Mouse (Mus musculus): ENCODE results near the gene Col23a1.
A peak's percentile ranks its signal among the peaks of the same experiment; 100 is the strongest.
"Not testable (repeated sequence)": the region's sequence is repeated elsewhere in the genome, so short reads cannot be mapped to it uniquely, and the experiment has no call there.

Col23a1 gene

DNA sequence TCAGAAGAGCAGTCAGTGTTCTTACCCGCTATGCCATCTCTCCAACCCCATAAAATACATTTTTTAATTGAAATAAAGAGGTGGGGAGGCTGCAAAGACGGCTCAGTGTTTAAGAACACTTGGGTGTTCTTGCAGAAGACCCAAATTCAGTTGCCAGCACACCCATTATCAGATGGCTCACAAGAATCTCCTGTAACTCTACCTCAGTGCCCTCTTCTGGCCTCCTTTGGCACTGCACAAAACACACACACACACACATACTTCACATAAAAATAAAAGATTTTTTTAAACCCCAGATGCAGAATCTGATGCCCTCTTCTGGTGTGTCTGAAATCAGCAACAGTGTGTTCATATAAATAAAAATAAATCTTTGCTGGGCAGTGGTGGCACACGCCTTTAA, 299.1 kb downstream of the Col23a1 start:
- DNase-seq (ENCODE audit: inconsistent ontology term), result no peak

DNA sequence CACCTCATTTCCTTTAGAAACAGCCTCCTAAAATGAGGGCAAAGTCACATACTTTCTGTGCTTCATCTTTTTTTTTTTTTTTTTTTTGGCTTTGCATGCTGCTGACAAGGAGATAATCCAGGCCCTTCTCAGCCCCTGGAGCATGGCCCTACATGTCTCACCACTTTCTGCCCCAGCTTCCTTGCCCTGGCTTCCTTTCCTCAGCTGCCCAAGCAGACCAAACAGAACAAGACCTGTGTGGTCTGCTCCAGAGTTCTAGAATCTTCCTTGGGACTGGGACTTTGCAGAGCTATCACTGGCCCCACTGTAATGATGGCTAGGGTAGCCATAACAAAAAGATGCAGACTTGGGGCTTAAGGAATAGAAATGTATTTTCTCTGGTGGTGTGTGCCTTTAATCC, 300.3 kb downstream of the Col23a1 start:
- DNase-seq (ENCODE audit: inconsistent ontology term), result no peak

DNA sequence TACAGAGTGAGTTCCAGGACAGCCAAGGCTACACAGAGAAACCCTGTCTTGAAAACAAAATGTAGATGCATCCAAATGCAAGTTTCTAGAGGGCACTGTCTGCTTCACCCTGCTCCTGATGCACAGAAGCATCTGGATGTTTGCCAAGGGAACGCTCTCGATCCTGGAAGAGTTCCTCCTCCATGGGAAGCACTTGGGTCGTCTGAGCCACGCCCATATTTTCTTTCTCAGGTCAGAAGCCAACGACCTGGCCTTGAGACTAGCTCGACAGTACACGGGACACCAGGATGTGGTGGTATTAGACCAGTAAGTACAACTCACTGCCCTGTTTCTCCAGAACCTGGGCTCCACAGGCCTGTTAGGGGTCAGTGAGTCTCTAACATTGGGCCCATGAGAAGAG, 301.4 kb downstream of the Col23a1 start:
- no peak for DNase-seq (ENCODE audit: inconsistent ontology term)

DNA sequence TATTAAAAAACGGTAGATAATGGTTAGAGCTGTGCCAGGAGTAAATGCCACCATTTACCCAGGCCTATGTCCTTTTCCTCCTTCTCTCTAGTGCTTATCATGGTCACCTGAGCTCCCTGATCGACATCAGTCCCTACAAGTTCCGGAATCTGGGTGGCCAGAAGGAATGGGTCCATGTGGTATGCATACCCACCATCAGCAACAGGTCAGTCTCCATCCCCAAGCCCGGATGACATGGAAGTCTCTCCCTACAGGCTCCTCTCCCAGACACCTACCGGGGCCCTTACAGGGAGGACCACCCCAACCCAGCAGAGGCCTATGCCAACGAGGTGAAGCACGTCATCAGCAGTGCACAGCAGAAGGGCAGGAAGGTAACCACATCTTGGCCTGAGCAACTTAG, 302.2 kb downstream of the Col23a1 start:
- DNase-seq (ENCODE audit: inconsistent ontology term), result no peak

DNA sequence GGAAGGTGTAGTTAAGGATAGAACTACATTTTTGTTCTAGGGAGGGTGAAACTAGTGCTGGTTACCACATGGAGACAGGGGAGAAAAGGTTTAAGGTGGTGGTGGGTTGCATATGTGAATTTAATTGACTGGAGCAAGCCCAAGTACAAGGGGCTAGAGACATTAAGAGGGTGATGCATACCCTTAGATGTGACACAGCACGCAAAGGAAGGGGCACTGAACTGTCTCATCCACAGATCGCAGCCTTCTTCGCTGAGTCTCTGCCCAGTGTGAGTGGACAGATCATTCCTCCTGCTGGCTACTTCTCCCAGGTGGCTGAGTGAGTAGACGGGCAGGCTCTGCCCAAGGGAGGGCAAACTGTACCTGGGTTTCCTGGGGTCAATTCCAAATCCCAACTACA, 303.6 kb downstream of the Col23a1 start:
- DNase-seq (ENCODE audit: inconsistent ontology term), result no peak

DNA sequence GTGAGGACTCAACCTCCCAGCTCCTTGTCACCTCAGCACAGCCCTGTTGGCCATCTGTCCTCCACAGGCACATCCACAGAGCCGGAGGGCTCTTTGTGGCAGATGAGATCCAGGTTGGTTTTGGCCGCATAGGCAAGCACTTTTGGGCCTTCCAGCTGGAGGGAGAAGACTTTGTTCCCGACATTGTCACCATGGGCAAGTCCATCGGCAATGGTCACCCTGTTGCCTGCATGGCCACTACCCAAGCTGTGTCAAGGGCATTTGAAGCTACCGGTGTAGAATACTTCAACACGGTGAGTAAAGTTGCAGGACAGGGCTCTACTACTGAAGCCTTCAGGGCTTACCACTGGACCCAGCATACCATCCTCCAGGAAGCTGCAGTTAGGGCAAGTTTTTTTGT, 304.1 kb downstream of the Col23a1 start:
- no peak for DNase-seq (ENCODE audit: inconsistent ontology term)

DNA sequence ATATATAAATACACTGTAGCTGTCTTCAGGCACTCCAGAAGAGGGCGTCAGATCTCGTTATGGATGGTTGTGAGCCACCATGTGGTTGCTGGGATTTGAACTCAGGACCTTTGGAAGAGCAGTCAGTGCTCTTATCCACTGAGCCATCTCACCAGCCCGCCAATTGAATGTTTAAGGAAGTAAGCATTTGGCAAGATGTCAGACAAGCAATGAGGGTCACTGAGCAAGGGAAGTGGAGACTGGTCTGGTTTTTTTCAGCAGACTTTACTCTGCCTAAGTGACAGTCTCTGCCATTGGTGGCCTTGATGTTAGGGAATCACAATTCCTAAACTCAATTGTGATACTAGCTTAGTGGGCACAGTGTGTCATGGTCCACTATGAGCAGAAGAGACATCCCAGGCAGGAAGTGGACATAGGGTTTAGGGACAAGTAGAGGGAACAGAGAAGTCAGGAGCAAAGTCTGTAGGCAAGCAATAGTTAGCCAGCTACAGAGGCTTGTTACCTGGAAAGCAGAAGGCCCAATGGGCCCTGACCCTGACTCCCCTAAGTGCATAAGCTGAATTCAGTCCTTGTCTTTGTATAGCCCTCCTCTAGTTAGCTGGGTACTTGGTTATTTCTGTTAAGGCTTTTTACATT, 305.1 kb downstream of the Col23a1 start:
- DNase-seq (ENCODE audit: inconsistent ontology term), result no peak

DNA sequence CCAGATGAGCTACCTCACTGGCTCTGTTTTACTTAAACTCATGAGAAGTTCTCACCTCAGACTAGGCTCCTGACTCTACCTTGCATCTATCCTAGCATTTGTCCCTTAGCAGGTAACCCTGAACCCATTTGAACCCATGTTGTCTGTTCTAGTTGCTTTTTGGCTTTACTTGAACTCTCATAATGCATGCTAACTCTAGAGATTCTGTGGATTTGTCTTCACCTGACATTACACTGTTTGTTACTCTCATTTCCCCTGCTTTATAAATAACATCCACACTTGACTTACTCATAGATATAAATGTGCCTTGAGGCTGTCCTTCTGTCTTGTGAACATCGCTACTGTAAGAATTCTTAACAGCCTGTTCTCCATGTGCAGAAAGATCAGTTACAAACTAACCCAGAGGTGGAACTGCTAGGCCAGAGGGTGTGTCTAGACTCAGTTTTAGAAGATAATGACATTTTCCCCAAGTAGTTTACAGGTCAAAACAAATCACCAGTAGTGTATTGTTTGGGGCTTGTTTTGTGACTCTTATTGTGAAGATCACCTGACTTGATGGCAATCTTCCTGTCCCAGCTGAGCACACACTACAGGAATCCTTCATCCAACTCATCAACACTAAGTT, 305.9 kb downstream of the Col23a1 start:
- no peak for DNase-seq (ENCODE audit: inconsistent ontology term)

DNA sequence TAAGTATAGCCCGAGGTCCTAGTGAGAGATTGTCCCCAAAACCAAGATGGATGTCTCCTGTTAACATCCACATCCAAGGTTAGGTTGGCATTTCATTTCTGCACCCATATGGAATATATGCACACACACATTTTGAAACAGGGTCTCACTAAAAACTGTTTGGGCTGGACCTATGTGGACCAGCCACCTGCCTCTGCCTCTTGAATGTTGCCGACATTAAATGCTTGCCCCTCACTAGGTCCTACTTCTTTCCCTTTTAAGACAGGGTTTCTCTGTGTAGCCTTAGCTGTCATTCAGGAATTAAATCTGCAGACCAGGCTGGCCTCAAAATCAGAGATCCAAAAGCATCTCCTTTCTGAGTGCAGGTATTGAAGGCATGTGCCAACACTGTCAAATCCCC, 307.8 kb downstream of the Col23a1 start:
- DNase-seq (ENCODE audit: inconsistent ontology term), result no peak

DNA sequence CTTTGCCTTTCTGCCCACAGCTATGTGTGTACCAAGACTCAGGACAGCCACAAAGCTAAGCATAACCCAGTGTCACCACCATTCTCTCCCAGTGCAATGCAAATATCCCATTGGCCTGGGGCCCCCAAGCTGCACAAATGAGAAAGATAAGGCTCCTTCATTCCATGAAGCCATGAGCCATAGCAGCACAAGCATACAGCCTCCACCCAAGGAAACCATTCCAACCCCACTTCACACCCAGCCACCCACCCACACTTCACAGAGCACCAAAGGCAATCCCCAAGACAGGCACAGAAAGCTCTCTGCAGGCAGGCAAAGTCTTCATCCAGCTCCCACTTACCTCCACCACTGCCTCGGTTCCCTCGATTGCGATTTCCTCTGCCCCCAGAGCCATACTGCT, 312.5 kb downstream of the Col23a1 start:
- no peak for DNase-seq (ENCODE audit: inconsistent ontology term)

DNA sequence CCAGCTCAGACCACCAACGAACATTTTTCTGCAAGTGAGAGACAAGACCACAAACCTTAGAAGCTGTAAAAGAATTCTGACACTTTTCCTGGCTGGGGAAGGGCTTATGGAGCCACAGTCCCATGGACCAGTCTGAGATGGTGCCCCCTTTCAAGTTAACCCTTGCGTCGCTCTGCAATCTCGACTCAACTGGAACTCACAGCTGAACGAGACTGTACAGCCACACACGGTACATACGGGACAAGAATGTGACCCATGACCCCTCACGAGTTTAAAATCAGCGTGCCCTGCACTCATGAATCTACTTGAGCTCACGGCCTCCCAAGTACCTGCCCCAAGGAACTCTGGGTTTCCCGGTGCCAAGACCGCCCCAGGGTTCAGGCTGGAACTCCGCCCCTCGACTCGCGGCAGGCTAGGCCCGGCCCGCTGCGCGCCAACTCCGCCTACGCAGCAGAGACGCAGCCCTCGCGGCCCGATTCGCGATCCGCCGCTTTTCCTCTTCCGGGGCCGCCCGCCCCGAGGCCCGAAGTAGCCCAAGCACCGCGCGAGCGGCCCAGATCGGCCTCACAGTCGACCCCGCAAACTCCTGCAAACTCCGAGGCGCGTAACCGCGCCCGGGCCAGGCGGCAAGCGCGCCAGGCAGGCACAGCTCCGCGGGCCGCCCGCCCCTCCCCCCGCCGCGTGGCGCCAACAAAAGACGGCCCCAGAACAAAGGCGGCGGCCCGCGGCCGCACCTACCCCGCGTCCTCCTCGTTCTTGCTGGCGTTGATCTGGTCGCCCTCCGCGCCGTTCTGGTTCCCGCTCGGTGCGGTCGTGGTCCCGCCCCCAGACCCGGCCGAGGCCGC, 316.1 kb downstream of the Col23a1 start:
- DNase-seq (ENCODE audit: inconsistent ontology term), result peak; percentile 90

DNA sequence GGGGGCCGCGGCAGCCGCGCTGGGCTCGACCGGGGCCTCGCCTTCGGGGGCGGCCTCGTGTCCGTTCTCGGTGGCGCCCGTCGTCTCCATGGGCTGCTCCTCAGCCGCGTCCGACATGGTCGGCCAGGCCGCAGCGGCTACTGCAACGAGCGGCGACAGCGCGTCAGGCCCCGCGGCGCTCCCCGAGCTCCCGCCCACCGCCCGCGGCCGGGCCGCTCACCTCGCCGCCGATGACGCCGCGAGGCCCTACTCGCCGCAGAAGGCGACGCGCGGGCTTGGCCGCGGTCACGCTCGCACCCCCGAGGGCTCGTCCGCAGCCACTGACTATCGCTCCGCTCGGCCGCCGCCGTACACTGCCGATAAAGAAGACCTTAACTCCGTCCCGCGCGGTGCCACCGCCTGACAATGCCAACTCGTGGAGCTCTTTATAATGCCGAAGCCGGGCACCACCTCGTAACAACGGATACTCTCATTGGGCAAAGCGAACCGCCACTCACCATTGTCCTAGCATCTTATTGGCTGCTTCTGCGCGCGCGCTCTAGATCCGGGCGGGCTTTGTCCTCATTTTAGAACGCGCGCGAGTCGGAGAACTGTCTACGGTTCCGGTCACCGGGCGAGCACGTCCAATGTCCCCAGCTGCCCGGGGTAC, 316.9 kb downstream of the Col23a1 start, which contains the start of gene Hnrnpab:
TSS of gene Hnrnpab (minus strand) at position 401 of the 649 bp plus-strand sequence.
- DNase-seq (ENCODE audit: inconsistent ontology term), result peak; percentile 96

DNA sequence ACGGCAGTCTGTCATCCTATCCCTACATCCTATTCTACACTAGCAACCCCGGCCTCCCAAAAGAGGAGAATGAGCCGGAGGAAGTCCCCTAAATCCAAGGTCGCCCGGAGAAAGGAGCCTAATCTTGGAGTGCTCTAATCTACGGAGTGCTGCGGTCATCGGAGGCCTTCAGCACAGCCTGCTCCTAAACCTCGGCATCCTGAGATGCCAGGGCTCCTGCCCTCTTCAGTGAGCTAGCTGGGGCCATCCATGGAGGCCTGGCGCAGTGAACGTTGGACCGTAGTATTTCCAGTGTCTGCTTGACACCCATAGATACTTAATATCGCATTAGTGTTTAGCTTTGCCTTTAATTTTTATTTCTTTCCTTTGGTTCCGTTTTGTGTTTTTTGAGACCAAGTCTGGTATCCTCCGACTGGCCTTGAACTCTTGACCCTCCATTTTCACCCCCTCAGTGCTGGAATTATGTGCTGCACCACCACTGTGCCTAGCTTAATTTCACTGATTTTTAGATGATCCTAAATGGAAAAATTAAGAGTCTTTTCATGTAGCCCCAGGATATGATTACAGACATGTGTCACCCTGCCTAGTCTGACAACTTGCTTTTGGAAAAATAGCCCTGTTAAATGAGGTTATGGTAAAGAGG, 317.5 kb downstream of the Col23a1 start:
- DNase-seq (ENCODE audit: inconsistent ontology term), result no peak

DNA sequence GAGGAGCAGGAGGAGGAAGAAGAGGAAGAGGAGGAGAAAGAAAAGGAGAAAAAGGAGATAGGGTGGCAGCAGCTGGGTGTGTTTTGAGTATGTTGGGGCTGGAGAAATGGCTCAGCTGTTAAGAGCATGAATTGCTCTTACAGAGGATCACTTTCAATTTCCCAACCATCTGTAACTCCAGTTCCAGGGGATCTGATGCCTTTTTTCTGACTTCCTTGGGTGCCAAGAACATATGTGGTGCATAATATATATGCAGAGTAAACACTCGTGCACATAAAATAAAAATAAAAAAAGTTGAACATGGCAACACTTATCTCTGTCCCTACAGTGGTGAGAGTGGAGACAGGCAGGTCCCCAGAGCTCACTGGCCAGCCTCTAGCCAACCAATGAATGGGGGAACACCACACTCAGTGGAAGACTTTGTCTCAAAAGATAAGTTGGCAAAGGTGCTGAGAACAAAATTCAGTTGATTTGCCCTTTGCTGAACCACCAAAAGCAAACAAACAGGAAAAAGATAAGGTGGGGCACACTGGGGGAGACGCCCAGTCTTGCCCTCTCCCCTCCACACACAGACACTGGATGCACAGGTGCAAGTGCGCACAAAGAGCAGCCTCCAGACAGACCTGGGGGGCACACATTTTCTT, 319.7 kb downstream of the Col23a1 start:
- no peak for DNase-seq (ENCODE audit: inconsistent ontology term)

DNA sequence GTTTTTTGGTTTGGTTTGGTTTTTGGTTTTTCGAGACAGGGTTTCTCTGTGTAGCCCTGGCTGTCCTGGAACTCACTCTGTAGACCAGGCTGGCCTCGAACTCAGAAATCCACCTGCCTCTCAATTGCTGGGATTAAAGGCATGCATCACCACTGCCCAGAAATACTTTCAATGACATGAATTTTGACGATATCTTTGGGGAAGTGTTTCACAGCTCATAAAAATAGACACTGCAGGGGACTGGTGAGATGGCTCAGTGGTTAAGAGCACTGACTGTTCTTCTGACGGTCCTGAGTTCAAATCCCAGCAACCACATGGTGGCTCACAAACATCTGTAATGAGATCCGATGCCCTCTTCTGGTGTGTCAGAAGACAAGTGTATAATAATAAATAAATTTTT, 320.2 kb downstream of the Col23a1 start:
- not testable (repeated sequence) for DNase-seq (ENCODE audit: inconsistent ontology term)

DNA sequence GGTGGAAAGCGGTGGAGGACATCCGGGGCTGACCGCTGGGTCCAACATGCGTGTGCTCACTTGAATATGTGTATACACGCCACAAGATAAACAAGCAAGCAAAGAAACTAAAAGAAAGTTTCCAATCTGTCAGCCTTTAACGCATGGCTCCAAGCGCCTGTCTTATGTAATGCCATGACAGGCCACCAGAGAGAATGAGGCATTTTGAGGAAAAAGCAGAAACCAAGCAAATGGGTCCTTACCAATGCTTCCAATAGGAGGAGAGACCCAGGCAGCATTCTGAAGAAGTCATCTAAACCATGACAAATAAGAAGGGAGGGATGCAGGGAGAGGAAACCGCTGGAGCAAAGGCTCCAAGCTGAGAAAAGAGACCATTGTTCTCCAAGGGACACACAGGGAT, 324.5 kb downstream of the Col23a1 start:
- no peak for DNase-seq (ENCODE audit: inconsistent ontology term)

DNA sequence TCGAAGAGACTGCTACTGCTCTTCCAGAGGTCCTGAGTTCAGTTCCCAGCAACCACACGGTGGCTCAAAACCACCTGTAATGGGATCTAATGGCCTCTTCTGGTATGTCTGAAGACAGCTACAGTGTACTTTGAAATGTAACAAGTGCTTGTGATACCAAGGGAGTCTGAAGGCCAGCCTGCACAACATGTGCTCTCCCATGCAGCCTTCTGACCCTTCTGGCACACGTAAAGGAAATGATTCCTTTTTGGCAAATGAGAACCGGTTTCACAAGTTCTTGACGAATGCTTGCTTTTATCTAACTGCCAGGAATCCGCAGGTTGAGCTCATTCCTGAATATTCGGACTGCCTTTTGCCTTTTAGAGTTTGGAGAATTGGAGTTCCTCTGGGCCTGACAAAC, 325.4 kb downstream of the Col23a1 start:
- no peak for DNase-seq (ENCODE audit: inconsistent ontology term)

DNA sequence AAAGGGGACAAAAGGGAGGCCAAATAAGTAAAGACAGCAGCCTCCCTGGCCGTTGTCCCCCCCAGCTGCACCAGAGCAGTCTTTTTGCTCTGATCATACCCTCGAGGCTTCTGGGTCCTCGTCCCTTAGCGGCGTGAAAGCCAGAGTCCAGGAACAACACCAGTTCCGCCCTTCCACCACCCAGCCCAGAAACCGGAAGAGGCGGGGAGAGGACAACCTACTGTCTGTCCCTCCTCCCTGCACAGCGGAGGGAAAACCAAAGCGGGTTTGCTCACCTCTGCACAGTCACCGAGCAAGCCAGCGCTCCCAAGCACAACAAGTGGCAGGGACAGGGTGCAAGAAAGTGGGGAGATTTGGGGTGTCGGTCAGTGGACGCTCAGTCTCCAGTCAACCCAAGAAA, 325.9 kb downstream of the Col23a1 start:
- peak; percentile 73 for DNase-seq (ENCODE audit: inconsistent ontology term)

DNA sequence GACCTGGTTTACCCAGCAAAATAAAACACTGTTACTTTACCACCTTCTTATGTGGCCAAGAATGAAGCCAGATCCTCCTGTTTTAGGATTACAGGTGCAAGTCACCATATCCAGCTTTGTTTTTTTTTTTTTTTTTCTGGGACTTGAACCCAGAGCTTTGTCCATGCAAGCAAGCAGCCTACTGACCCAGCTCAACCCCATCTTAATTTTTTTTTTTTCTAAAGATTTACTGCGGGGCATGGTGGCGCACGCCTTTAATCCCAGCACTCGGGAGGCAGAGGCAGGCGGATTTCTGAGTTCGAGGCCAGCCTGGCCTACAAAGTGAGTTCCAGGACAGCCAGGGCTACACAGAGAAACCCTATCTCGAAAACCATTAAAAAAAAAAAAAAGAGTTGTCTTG, 326.4 kb downstream of the Col23a1 start:
- not testable (repeated sequence) for DNase-seq (ENCODE audit: inconsistent ontology term)

DNA sequence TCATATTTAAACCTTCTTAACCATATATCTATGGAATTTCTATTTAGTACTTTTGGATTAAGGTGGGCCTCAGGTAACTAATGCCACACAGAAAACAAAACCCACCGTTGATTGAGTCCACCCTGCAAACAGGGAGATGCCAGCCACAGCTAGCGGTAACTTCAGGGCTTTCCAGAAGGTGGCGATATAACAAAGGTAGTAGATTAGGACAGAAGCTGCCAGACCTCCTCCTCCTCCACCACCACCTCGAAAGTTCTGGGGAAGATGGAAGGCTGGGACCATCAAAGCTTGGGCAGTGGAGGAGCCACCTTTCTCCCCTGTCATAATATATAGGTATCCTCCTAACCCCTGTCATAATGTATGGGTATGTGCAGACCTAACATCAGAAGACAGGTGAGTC, 328.0 kb downstream of the Col23a1 start:
- peak; percentile 31 for DNase-seq (ENCODE audit: inconsistent ontology term)

DNA sequence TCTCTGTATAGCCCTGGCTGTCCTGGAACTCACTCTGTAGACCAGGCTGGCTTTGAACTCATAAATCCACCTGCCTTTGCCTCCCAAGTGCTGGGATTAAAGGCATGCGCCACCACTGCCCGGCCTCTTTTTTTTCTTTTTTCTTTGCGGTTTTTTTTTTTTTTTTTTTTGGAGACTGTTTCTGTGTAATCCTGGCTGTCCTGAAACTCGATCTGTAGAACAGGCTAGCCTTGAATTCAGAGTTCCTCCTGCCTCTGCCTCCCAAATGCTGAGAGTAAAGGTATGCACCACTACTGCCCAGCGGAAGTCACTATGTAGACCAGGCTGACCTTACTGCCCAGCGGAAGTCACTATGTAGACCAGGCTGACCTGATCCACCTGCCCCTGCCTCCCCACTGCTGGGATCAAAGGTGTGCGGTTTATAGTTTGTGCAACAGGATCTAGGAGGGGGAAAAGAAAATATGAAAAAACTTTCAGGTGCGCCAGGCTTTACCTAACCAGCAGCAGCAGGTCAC, 329.2 kb downstream of the Col23a1 start:
- no peak for DNase-seq (ENCODE audit: inconsistent ontology term)
